Mouse (Mus musculus) kidney, adult 2 months (tissue): ENCODE results near the gene Ecsit.

Experiments used
- CTCF ChIP-seq: fragments of 200-500 bp; conservative IDR thresholded peaks from 2 replicates; pipeline ENCODE4 v1.5.1; 2011; ENCODE audit warnings: low read depth, mild to moderate bottlenecking, control low read depth, low read length, moderate library complexity, mixed read lengths; ENCODE audit not compliant: insufficient read depth, insufficient read length
- POLR2A ChIP-seq: fragments of 200-500 bp; IDR thresholded peaks from one replicate; pipeline ENCODE4 v1.6.1; 2011; ENCODE audit warnings: low read depth, low read length, control low read depth

DNA sequence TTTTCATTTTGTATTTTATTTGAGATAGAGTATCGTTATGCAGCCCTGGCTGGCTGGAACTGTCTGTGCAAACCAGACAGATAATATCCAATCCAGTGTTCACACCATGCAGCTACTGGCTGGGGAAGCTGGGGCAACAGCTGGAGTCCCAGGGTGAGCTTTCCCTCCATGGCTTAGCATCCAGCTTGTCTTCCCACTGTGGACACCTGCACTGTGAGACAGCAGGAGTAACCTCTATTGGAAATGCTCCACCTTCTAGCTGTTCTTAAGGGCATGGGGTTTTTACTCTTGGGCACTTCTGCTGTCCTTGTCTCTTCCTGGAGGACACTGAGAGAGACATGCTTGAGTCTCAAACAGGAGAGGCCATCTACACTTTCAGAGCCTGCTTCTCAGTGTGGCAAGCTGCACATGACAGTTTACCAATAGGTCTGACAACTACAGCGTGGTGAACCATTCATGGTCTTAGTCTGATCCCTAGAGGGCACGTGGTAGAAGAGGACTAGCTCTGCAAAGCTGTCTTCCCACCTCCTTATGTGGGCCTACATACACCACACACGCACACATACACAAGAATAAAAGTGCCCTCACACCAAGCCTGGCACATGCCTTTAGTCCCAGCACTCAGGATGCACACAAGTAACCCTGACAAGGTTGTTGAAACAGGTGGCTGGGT lies 15.2 kb downstream of the Ecsit start:
- TF ChIP-seq POLR2A, result no peak
- 0 out of 2 replicates have a peak, but pooled peaks have one; percentile 23 for TF ChIP-seq CTCF
